ENCODE assay signal across 15 mouse cellular contexts in the genomic region with DNA sequence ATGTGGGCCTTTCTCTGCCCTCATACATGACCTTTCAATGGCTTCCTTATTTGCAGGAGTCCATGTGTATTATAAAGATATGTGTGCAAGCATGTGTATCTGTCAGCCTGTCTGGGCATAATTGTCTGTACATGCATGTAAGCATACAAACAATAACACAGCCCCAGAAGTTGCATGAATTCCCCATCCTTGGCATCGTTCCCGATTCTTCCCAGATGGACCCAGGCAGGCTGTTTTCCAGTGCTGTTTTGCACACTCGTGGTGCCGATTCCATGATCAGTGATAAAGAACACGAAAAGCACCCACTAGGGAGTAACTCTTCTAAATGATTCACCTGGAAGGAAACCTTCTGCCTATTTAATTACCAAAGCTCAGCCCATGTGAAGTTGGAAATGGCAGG.
"Had no signal": no experiment of that assay in that cellular context is flagged by ENCODE, and none has a peak within 500 bp of the region (broad histone marks: within the 10 kb centered on the region; RNA-seq: fewer than 3 reads in every experiment).

No protein-coding gene starts in this region.

- H3K27me3 ChIP-seq: kidney, embryonic 15.5 days; limb, embryonic 15.5 days; lung, embryonic 15.5 days; neural tube, embryonic 15.5 days had no signal

- H3K9me3 ChIP-seq: kidney, embryonic 15.5 days; limb, embryonic 15.5 days; liver, embryonic 12.5 days; lung, embryonic 15.5 days; neural tube, embryonic 15.5 days had no signal

- ATAC-seq: liver, embryonic 12.5 days had no signal

- H3K36me3 ChIP-seq: kidney, embryonic 15.5 days; liver, embryonic 12.5 days; lung, embryonic 15.5 days; neural tube, embryonic 15.5 days had no signal

- H3K27ac ChIP-seq: kidney, embryonic 15.5 days; limb, embryonic 15.5 days; liver, embryonic 12.5 days; lung, embryonic 15.5 days; neural tube, embryonic 15.5 days had no signal

- H3K4me2 ChIP-seq: kidney, embryonic 15.5 days; limb, embryonic 15.5 days; liver, embryonic 12.5 days; lung, embryonic 15.5 days; neural tube, embryonic 15.5 days had no signal

- DNase-seq: kidney, adult 2 months; kidney, postnatal 14 days; layer of hippocampus, postnatal 36 days; midbrain, embryonic 14.5 days; right cerebral cortex, adult 18-20 months; right cerebral cortex, postnatal 4 days; spleen, adult 18-20 months; thymus, adult 18-20 months; thymus, postnatal 14 days had no signal

- H3K9ac ChIP-seq: kidney, embryonic 15.5 days; limb, embryonic 15.5 days; liver, embryonic 12.5 days; lung, embryonic 15.5 days; neural tube, embryonic 15.5 days had no signal

- H3K4me1 ChIP-seq: liver, embryonic 12.5 days had no signal

- H3K4me3 ChIP-seq: kidney, embryonic 15.5 days; limb, embryonic 15.5 days; liver, embryonic 12.5 days; lung, embryonic 15.5 days; myocyte; neural tube, embryonic 15.5 days had no signal
